ENCODE assay signal across 9 mouse cellular contexts in the genomic region with DNA sequence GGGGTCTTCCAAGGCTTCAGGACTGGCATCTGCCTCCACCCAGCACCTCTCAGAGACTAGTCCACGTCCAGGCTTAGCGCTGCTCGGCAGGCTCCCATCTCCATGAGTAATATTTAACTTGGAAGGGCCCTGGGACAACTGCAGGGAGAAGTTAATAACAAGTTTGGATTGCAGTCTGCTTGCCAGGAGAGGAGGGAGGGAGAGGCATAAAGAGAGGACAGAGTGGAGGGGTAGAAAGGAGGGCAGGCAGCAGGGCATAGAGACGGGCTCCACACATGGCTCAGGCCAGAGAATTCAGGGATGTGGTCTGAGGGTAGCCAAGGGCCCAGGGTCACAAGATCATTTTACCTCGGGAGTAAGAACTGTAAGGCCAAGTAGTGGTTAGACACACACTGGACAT. TPM values are rescaled to one million over a fixed set of nuclear protein-coding genes. Genes with fewer than 3 reads are reported as not detected.
DNase-seq lines count a peak whose midpoint lies in the region; ATAC-seq and TF ChIP-seq lines count a peak whose summit lies in the region.
"Had no signal": no experiment of that assay in that cellular context is flagged by ENCODE, and none has a peak within 500 bp of the region (broad histone marks: within the 10 kb centered on the region; RNA-seq: fewer than 3 reads in every experiment).

No protein-coding gene starts in this region.

- H3K4me1 ChIP-seq in forebrain, embryonic 10.5 days: peaks cover 57% of the 10 kb centered on the region
- peaks cover 29% of the 10 kb centered on the region for H3K4me1 ChIP-seq in forebrain, postnatal 0 days (ENCODE audit: insufficient read depth)
- peaks cover 52% of the 10 kb centered on the region for H3K4me1 ChIP-seq in embryonic facial prominence, embryonic 13.5 days
- peaks cover 34% of the 10 kb centered on the region for H3K4me1 ChIP-seq in lung, embryonic 14.5 days (ENCODE audit: insufficient read depth)

- no peak overlapping the region for H3K4me2 ChIP-seq in forebrain, postnatal 0 days (ENCODE audit: low read depth)
- no peak overlapping the region for H3K4me2 ChIP-seq in embryonic facial prominence, embryonic 13.5 days
- no peak overlapping the region for H3K4me2 ChIP-seq in lung, embryonic 14.5 days

- no peak overlapping the region for H3K4me3 ChIP-seq in forebrain, embryonic 10.5 days
- no peak overlapping the region for H3K4me3 ChIP-seq in forebrain, postnatal 0 days (ENCODE audit: low read depth, low read length)
- no peak overlapping the region for H3K4me3 ChIP-seq in embryonic facial prominence, embryonic 13.5 days
- H3K4me3 ChIP-seq in lung, embryonic 14.5 days (ENCODE audit: low read depth, low read length): no peak overlapping the region
- H3K4me3 ChIP-seq: megakaryocyte, embryonic 14.5 days had no signal

- H3K9me3 ChIP-seq in forebrain, embryonic 10.5 days: no peaks in the 10 kb centered on the region
- no peaks in the 10 kb centered on the region for H3K9me3 ChIP-seq in forebrain, postnatal 0 days (ENCODE audit: low read length)
- no peaks in the 10 kb centered on the region for H3K9me3 ChIP-seq in embryonic facial prominence, embryonic 13.5 days
- H3K9me3 ChIP-seq in lung, embryonic 14.5 days (ENCODE audit: low read depth, low read length): no peaks in the 10 kb centered on the region
- H3K9me3 ChIP-seq: megakaryocyte, embryonic 14.5 days had no signal

- DNase-seq in forebrain, embryonic 10.5 days (ENCODE audit: extremely low spot score, low spot score): no peak
- DNase-seq in forebrain, postnatal 0 days: no peak
- DNase-seq in kidney, adult 11 months: peak; percentile 93
- DNase-seq in lung, embryonic 14.5 days: peak; percentile 41
- DNase-seq in embryo, embryonic 9.5 days (ENCODE audit: extremely low spot score): no peak
- no peak for DNase-seq in urinary bladder, postnatal 10 days (ENCODE audit: low spot score)

- WGBS in forebrain, embryonic 10.5 days: 89% methylated on average over 5 of the region's 5 CpGs
- WGBS in forebrain, postnatal 0 days: 70% methylated on average over 5 of the region's 5 CpGs
- WGBS in embryonic facial prominence, embryonic 13.5 days: 64% methylated on average over 5 of the region's 5 CpGs
- 50% methylated on average over 5 of the region's 5 CpGs for WGBS in lung, embryonic 14.5 days

- TF ChIP-seq CTCF in forebrain, postnatal 0 days (IDR thresholded peaks at IDR 0.05; ENCODE audit: low read depth): no peak
- TF ChIP-seq CTCF in lung, embryonic 14.5 days (IDR thresholded peaks at IDR 0.05; ENCODE audit: low read depth): no peak

- no peak overlapping the region for H3K9ac ChIP-seq in forebrain, postnatal 0 days
- no peak overlapping the region for H3K9ac ChIP-seq in embryonic facial prominence, embryonic 13.5 days
- no peak overlapping the region for H3K9ac ChIP-seq in lung, embryonic 14.5 days

- 0 out of 2 replicates have a peak, but pooled peaks cover 5% of the 10 kb centered on the region for H3K27me3 ChIP-seq in forebrain, embryonic 10.5 days (ENCODE audit: poor library complexity, severe bottlenecking)
- no peaks in the 10 kb centered on the region for H3K27me3 ChIP-seq in forebrain, postnatal 0 days (ENCODE audit: insufficient read depth, low read length)
- no peaks in the 10 kb centered on the region; the same call in 1 of the 2 replicates for H3K27me3 ChIP-seq in embryonic facial prominence, embryonic 13.5 days
- no peaks in the 10 kb centered on the region for H3K27me3 ChIP-seq in lung, embryonic 14.5 days (ENCODE audit: insufficient read depth, low read length)

- no peaks in the 10 kb centered on the region for H3K36me3 ChIP-seq in forebrain, embryonic 10.5 days (replicated peaks)
- no peaks in the 10 kb centered on the region for H3K36me3 ChIP-seq in forebrain, postnatal 0 days (ENCODE audit: insufficient read depth)
- no peaks in the 10 kb centered on the region for H3K36me3 ChIP-seq in embryonic facial prominence, embryonic 13.5 days
- no peaks in the 10 kb centered on the region for H3K36me3 ChIP-seq in lung, embryonic 14.5 days (ENCODE audit: insufficient read depth)

- H3K27ac ChIP-seq in forebrain, embryonic 10.5 days: peak overlapping the region; percentile 17; the same call in 1 of the 2 replicates
- H3K27ac ChIP-seq in forebrain, postnatal 0 days (ENCODE audit: low read depth, low read length): no peak overlapping the region
- H3K27ac ChIP-seq in embryonic facial prominence, embryonic 13.5 days: peak overlapping the region; percentile 56; the same call in 1 of the 2 replicates
- peak overlapping the region; percentile 99 for H3K27ac ChIP-seq in lung, embryonic 14.5 days (ENCODE audit: low read depth)

- ATAC-seq in forebrain, postnatal 0 days: no peak
- no peak for ATAC-seq in embryonic facial prominence, embryonic 13.5 days (ENCODE audit: insufficient number of reproducible peaks, insufficient read depth, low FRiP score, low TSS enrichment, low read depth)
- no peak for ATAC-seq in lung, embryonic 14.5 days (ENCODE audit: insufficient read depth)
- no peak for ATAC-seq in megakaryocyte-erythroid progenitor cell, adult 5-6 weeks (replicated peaks; ENCODE audit: low FRiP score, low TSS enrichment, poor library complexity, severe bottlenecking)

RNA-seq across cellular contexts. Expression of a gene that starts 11.3 kb away (rescaled TPM):
- polyA plus RNA-seq in forebrain, embryonic 10.5 days (2016; fragmentation: Nextera tagmentation; extraction: Ambion mirVana): 108 and 110 TPM in 2 replicates
- total RNA-seq in forebrain, postnatal 0 days (2014; rRNA removed): 48.7 and 51.8 TPM in 2 replicates
- 59.9 and 60.7 TPM in 2 replicates for polyA plus RNA-seq in forebrain, postnatal 0 days (2015; fragmentation: Nextera tagmentation; extraction: Ambion mirVana)
- polyA plus RNA-seq in embryonic facial prominence, embryonic 13.5 days (2015; fragmentation: Nextera tagmentation; extraction: Ambion mirVana): 77.4 and 80.0 TPM in 2 replicates
- 81.2 and 83.9 TPM in 2 replicates for polyA plus RNA-seq in lung, embryonic 14.5 days (2014; fragmentation: Nextera tagmentation; extraction: Ambion mirVana)
- 25.6 and 41.4 TPM in 2 replicates for total RNA-seq in megakaryocyte-erythroid progenitor cell, adult 5-6 weeks (2014; fragmentation: Nextera tagmentation)
- 16.8 and 17.0 TPM in 2 replicates for total RNA-seq in megakaryocyte-erythroid progenitor cell, adult 5-6 weeks (2017)

RNA-seq across cellular contexts. Expression of a gene that starts 15.9 kb away (rescaled TPM):
- 8.6 and 9.7 TPM in 2 replicates for polyA plus RNA-seq in forebrain, embryonic 10.5 days (2016; fragmentation: Nextera tagmentation; extraction: Ambion mirVana)
- total RNA-seq in forebrain, postnatal 0 days (2014; rRNA removed): 66.9 and 68.7 TPM in 2 replicates
- polyA plus RNA-seq in forebrain, postnatal 0 days (2015; fragmentation: Nextera tagmentation; extraction: Ambion mirVana): 11.7 and 12.2 TPM in 2 replicates
- polyA plus RNA-seq in embryonic facial prominence, embryonic 13.5 days (2015; fragmentation: Nextera tagmentation; extraction: Ambion mirVana): 21.5 and 24.9 TPM in 2 replicates
- polyA plus RNA-seq in lung, embryonic 14.5 days (2014; fragmentation: Nextera tagmentation; extraction: Ambion mirVana): 23.7 and 25.8 TPM in 2 replicates
- 16.3 and 16.4 TPM in 2 replicates for total RNA-seq in megakaryocyte-erythroid progenitor cell, adult 5-6 weeks (2014; fragmentation: Nextera tagmentation)
- total RNA-seq in megakaryocyte-erythroid progenitor cell, adult 5-6 weeks (2017): 6.7 and 7.7 TPM in 2 replicates

Comparison
In these comparisons a context has a peak if more than half of its experiments do, and no peak if none do; other contexts are left out.
1. DNase-seq: peak in kidney, adult 11 months (single experiment) and lung, embryonic 14.5 days (single experiment); none in forebrain, embryonic 10.5 days (single experiment), forebrain, postnatal 0 days (single experiment), embryo, embryonic 9.5 days (single experiment) and urinary bladder, postnatal 10 days (single experiment).